Mouse (Mus musculus) heart, embryonic 16.5 days (tissue): Measurements from ENCODE around the gene Trim7. TPM values are rescaled to one million over a fixed set of nuclear protein-coding genes. Genes with fewer than 3 reads are reported as not detected.
"Not testable (repeated sequence)": the region's sequence is repeated elsewhere in the genome, so short reads cannot be mapped to it uniquely, and the experiment has no call there.

Experiments
- ATAC-seq: fragments of 200-750 bp; cut with Nextera tagmentation; replicated peaks from 2 replicates; pipeline ENCODE4 v1.8.0; 2017; ENCODE audit warnings: moderate number of reproducible peaks; ENCODE audit not compliant: insufficient read depth, low FRiP score; ENCODE audit errors: extremely low read depth
- H3K27ac ChIP-seq: fragments of 300-500 bp; sonication (generic); 2 replicates; pipeline ENCODE4 v1.5.1; 2014; ENCODE audit warnings: mild to moderate bottlenecking, low read length, control low read depth, moderate library complexity
- H3K27me3 ChIP-seq: fragments of 300-500 bp; sonication (generic); 2 replicates; pipeline ENCODE4 v1.6.1; 2014; ENCODE audit warnings: low read length, mixed read lengths; ENCODE audit not compliant: control insufficient read depth, insufficient read depth
- H3K36me3 ChIP-seq: fragments of 300-500 bp; sonication (generic); 2 replicates; pipeline ENCODE4 v1.6.1; 2014; ENCODE audit not compliant: control insufficient read depth, insufficient read depth
- H3K4me1 ChIP-seq: fragments of 300-500 bp; sonication (generic); 2 replicates; pipeline ENCODE4 v1.6.1; 2014; ENCODE audit warnings: low read length, mixed read lengths; ENCODE audit not compliant: control insufficient read depth, insufficient read depth
- H3K4me2 ChIP-seq: fragments of 300-500 bp; sonication (generic); 2 replicates; pipeline ENCODE4 v1.6.1; 2014; ENCODE audit warnings: low read depth, mild to moderate bottlenecking, control low read depth, low read length
- H3K4me3 ChIP-seq: fragments of 300-500 bp; sonication (generic); 2 replicates; pipeline ENCODE4 v1.5.1; 2014; ENCODE audit warnings: mild to moderate bottlenecking, control low read depth, low read length
- H3K9ac ChIP-seq: fragments of 300-500 bp; sonication (generic); 2 replicates; pipeline ENCODE4 v1.6.1; 2014; ENCODE audit warnings: low read length, control low read depth
- H3K9me3 ChIP-seq: fragments of 300-500 bp; sonication (generic); replicated peaks from 2 replicates; pipeline ENCODE4 v1.6.1; 2016; ENCODE audit warnings: low read length; ENCODE audit not compliant: control insufficient read depth
- WGBS: fragments of 180-500 bp; shearing (Covaris S2); extraction: QIAGEN DNeasy Blood & Tissue Kit; methylation state at CpG from one replicate; pipeline ENCODE4 v1.1.7; 2014; 5-methylcytosine and 5-hydroxymethylcytosine counted together
- polyA plus RNA-seq: library from polyadenylated mRNA; unstranded; fragments of >200 nt; fragmentation: Nextera tagmentation; extraction: Ambion mirVana; gene quantifications from 2 replicates; pipeline ENCODE4 v1.2.1, GENCODE M21; 2015

The Trim7 gene
- polyA plus RNA-seq, 1 experiment from 2014 or later = 0.98 TPM

GRCm38 (mm10) chr11:48875343-48875837, 49.5 kb downstream of the Trim7 start:
- H3K4me2 ChIP-seq, H3K9ac ChIP-seq, H3K27ac ChIP-seq, H3K4me3 ChIP-seq, H3K9me3 ChIP-seq, ATAC-seq, H3K4me1 ChIP-seq, H3K27me3 ChIP-seq, H3K36me3 ChIP-seq: not testable (repeated sequence)
- WGBS = 92% methylated on average over 1 of the region's 1 CpGs

GRCm38 (mm10) chr11:48876680-48877079, 50.7 kb downstream of the Trim7 start:
- 92% methylated on average over 1 of the region's 1 CpGs for WGBS
- peaks cover 7% of the 10 kb centered on the region; the same call in 1 of the 2 replicates for H3K4me1 ChIP-seq
- ATAC-seq = no peak
- no peaks in the 10 kb centered on the region for H3K36me3 ChIP-seq
- no peak overlapping the region for H3K4me3 ChIP-seq
- H3K9me3 ChIP-seq = no peaks in the 10 kb centered on the region
- H3K9ac ChIP-seq = no peak overlapping the region
- H3K27ac ChIP-seq = no peak overlapping the region
- H3K4me2 ChIP-seq = no peak overlapping the region
- no peaks in the 10 kb centered on the region for H3K27me3 ChIP-seq

DNA sequence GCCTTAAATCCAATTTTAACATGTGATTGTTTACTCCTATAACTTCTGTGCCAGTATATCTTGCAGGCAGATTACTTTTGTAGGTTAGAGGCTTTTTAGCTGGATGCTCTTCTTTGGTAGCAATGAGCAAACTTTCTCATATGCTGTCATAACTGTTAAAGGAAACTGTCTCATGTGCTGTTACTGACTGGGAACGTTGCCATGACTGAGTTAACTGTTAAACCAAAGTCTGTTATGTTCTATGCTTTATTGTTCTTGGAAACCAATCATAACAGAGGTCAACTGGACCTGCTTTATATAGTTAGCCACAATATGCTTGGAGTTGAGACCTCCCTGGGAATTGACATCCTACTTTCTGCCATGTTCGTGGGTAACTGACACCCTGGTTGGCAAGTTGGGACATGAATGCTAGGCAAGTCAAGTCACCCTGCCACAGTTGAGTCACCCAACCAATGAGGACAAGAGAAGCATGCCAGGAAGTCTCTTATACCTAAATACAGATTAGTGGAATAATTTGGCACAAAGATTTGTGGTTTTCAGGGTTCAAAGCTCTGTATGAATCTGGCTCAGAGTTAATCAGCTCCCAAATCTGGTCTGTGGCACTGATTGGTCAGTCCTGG, 73.0 kb downstream of the Trim7 start:
- no peak for ATAC-seq
- H3K9me3 ChIP-seq = no peaks in the 10 kb centered on the region
- H3K4me1 ChIP-seq = no peaks in the 10 kb centered on the region
- no peaks in the 10 kb centered on the region for H3K27me3 ChIP-seq
- no peak overlapping the region for H3K27ac ChIP-seq
- H3K4me3 ChIP-seq = no peak overlapping the region
- no peak overlapping the region for H3K9ac ChIP-seq
- no peaks in the 10 kb centered on the region for H3K36me3 ChIP-seq
- no peak overlapping the region for H3K4me2 ChIP-seq
- 67% methylated on average over 2 of the region's 2 CpGs for WGBS

GRCm38 (mm10) chr11:48900654-48901566, 75.0 kb downstream of the Trim7 start:
- 67% methylated on average over 6 of the region's 6 CpGs for WGBS
- not testable (repeated sequence) for H3K9me3 ChIP-seq

DNA sequence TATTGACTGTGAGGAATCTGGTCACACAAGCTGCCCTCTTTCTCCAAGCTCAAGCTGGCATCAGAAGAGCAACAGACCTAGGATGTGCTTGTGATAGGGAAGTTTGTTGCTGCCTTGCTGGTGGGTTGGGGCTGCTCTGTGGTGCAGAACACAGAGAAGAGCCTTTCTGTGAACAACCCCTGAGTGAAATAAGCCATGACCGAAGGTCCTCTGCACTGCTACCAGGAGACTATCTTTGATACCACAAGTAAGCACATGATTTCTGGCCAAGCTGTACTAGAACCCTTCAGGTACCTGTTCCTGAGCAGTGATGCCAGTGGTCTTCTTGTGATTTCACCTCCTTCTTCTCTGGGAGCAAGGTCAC, 75.6 kb downstream of the Trim7 start:
- not testable (repeated sequence) for ATAC-seq, H3K4me2 ChIP-seq, H3K4me3 ChIP-seq, H3K36me3 ChIP-seq, H3K9me3 ChIP-seq, H3K27ac ChIP-seq, H3K27me3 ChIP-seq, H3K9ac ChIP-seq, H3K4me1 ChIP-seq
- 88% methylated on average over 1 of the region's 1 CpGs for WGBS

More at GRCm38 (mm10) chr11:48900654-48901566, 75.0 kb downstream of the Trim7 start:
- not testable (repeated sequence) for ATAC-seq, H3K9ac ChIP-seq, H3K27me3 ChIP-seq, H3K27ac ChIP-seq, H3K36me3 ChIP-seq, H3K4me1 ChIP-seq, H3K4me2 ChIP-seq, H3K4me3 ChIP-seq

Other genes with a start within 250 kb of the Trim7 start
- gene Rack1, start 25.8 kb upstream of the Trim7 start, polyA plus RNA-seq = 382 and 390 TPM in 2 replicates
- gene Trim41, start 8.8 kb upstream of the Trim7 start, polyA plus RNA-seq = 4.2 and 4.3 TPM in 2 replicates
- 0.55 and 0.66 TPM in 2 replicates for gene Gm12184, start 515 bp downstream of the Trim7 start, polyA plus RNA-seq
- gene Irgm1, start 45.5 kb downstream of the Trim7 start, polyA plus RNA-seq = 11.6 and 14.5 TPM in 2 replicates
- 0.15 and 0.28 TPM in 2 replicates for gene Gm5431, start 76.1 kb downstream of the Trim7 start, polyA plus RNA-seq
- gene Psme2b, start 120.0 kb downstream of the Trim7 start, polyA plus RNA-seq = 2.7 and 10.4 TPM in 2 replicates
- 0.07 TPM in 1 of 2 replicates, not detected in the other for gene Olfr56, start 152.7 kb downstream of the Trim7 start, polyA plus RNA-seq
- gene 9930111J21Rik1, start 153.3 kb downstream of the Trim7 start, polyA plus RNA-seq = 0.39 and 0.74 TPM in 2 replicates
- 0.10 and 0.13 TPM in 2 replicates for gene Gm12185, start 166.1 kb downstream of the Trim7 start, polyA plus RNA-seq
- gene Tgtp1, start 168.0 kb downstream of the Trim7 start, polyA plus RNA-seq = 2.2 and 6.3 TPM in 2 replicates
- 0.87 and 1.2 TPM in 2 replicates for gene 9930111J21Rik2, start 225.1 kb downstream of the Trim7 start, polyA plus RNA-seq
- gene Tgtp2, start 238.1 kb downstream of the Trim7 start, polyA plus RNA-seq = 3.8 and 8.0 TPM in 2 replicates